Mouse (Mus musculus) retina, adult 2 months (tissue): ENCODE measurements around the gene Ufd1.
A peak's percentile ranks its signal among the peaks of the same experiment; 100 is the strongest.

ENCODE experiments used
- DNase-seq: peaks from one replicate; pipeline ENCODE4 v3.0.0-alpha.2; 2012; ENCODE audit warnings: low read depth, low spot score

Ufd1 gene

DNA sequence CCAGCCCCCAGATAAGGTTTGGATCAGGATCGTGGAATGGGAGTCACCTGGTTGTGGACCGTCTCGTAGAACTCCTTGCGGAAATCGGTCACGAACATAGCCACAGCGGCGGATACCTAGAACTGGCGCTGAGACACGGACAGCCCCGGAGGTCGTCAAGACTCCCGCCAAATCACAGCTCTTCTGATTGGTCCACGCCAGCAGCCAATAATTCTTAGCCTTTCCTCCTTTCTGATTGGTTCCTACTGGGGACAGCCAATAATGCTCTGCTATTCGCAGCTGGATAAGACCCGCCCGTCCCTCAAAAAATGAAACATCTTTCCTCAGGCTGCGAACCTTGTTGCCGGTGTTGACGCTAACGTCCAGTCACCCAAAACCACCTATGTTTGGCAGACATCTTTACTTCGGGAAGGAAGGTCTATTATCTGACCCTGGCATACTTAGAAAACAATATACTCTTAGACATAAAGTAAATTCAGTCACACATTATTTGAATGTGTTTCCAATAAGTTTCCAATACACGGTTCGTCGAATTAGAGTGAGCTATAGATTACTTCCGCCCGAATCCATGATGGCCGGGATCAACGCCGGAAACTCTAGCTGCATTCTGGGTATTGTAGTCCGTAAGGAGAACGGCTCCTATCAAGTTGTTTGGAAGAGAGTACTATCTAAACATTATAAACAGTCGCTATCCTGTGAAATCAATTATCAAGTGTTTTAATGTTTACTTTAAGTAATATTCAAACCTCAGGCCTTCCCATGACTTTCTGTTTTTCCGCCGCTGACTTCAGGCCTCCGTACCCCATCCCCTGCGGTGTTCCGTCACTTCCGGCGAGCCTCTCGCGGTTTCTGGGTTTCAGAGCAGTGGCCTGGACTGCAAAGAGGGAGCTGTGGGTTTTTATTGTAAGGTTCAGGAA lies at the start of gene Ufd1, which contains the start of gene Cdc45:
Ufd1 (plus strand) TSS at position 312 of the 917 bp plus-strand sequence.
Cdc45 (minus strand) TSS at position 520 of the 917 bp plus-strand sequence.
- DNase-seq, result peak; percentile 80

DNA sequence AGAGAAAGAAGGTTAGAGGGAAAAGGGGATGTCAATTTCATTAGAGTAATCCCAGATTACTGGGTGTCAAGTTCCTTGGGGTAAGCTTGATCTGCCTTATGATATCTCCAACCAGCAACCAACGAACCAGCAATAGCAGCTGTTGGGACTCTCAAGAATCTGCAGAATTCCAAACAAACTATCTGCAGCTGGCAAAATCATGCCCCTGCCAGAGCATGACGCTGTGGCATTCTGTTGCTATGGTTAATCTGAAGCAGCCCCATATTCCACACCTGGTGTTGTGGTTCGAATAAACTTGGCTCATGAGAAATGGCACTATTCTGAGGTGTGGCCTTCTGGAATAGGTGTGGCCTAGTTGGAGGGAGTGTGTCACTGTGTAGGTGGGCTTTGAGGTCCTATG lies 48.6 kb upstream of the Ufd1 start:
- DNase-seq, result no peak

DNA sequence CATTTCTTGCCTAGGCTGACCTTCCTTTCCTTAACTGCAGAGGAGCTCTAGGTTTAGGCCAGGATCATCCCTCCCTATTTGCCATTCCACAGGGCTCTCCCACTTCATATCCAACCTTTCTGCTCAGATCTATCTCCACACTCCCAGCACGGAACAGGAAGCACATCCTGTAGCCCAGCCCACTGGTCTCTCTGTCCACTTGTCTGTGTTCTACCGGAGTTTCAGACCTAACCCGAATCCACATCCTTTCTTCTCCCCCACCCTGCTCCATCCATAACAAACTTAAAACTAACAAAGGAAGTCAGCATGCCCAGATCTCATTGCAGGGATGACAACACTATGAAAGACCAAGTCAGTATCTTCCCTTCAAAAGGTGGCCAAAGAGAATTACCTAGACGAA lies 45.2 kb upstream of the Ufd1 start:
- DNase-seq, result no peak

DNA sequence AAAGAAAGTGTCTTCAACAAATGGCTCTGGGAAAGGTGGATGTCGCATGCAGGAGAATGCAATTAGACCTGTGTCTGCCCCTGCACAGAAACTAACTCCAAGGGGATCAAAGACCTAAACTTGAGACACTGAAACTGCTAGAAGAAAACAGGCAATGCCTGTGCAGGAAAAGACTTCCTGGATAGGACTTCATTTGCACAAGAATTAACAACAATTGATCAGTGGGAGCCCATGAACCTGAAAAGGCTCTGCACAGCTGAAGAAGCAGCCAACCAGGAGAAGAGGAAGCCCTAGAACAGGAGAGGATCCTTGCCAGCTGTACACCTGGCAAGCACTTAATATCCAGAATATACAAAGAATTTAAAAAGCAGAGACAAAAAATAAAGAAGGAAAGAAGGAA lies 42.1 kb upstream of the Ufd1 start:
- no peak for DNase-seq

DNA sequence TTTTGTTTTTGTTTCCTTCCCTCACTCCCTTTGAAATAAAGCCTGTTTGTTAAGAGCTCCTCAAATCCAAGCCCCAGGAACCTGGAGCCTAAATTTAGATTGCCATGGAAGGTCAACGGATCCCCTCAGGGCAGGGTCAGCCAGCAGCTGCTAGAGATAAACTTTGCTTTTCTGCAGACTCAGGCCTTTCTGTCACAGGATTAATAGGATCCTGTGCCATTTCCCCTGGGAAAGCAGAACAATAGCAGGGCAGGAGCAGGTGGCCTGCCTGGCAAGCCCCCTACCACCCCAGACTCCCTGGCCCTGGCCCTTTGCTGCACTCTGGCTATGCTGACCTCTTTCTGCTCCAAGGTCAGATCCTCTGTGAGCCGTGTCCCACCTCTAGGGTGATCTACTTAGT lies 37.6 kb upstream of the Ufd1 start:
- no peak for DNase-seq

DNA sequence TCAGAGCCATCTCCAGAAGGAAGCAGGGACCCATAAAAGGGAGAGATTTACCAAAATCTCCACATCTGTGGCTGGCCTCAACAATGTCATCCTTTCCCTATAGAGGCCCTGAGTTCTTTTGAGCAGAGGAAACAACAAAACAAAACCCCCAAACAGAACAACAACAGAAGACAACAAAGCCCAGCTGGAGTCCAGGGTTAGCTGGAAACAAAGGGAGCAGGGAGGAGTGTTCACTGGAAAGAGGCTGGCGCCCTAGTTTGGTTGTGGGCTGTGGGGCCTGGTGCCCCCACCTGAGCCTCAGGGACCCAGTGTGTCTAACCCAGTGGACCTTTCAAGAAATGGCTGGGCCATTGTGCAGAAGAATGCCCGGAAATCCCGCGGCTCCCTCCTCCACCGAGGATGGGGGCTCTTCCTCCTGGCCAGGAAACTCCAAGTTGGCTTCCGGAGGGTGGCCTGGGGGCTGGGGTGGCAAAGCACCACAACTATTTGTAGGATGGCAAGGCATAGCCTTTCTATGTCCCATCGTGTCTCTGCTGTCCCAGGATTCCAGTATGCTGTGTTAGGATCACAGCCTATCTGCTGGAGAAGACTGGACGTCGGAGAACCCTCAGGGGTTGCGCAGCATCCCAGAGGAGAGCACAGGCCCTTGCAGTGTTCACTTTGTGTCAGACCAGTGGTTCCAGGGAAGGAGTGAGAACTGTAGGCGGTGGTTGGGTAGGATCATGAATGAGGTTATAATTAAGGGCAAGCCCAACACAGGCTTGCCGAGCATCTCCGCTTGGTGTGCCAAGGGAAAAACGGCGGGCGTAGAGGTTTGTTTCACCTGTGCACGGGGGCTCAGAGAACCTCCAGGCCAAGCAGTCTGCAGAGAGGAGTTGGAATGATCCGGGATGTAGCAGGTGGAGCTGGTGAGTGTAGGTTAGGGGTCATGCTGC lies 35.7 kb upstream of the Ufd1 start:
- no peak for DNase-seq

DNA sequence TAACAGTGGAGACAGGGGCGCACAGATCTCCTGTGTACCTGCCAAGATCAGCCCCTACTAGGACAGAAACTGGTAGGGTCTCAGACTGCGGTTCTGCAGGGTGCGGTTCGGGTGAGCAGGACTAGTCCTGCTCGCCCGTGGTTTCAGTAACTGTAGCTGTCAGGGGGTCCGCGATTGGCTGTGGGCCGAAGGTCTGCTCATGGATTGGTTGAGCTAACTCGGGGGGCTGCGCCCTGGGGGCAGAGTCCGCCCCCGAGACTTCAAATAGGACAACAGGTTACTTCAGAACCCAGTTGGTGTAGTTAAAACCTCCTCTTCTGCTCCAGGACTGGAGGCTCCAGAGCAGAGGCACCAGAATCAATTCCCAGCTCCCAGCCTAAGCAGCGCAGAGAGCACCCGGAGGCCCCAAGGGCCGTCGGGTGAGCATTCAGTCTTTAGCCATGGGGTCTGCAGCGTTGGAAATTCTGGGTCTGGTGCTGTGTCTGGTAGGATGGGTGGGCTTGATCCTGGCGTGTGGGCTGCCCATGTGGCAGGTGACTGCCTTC lies 35.0 kb upstream of the Ufd1 start, which contains the start of gene Cldn5:
Cldn5 (plus strand) TSS at position 292 of the 545 bp plus-strand sequence.
- no peak for DNase-seq

DNA sequence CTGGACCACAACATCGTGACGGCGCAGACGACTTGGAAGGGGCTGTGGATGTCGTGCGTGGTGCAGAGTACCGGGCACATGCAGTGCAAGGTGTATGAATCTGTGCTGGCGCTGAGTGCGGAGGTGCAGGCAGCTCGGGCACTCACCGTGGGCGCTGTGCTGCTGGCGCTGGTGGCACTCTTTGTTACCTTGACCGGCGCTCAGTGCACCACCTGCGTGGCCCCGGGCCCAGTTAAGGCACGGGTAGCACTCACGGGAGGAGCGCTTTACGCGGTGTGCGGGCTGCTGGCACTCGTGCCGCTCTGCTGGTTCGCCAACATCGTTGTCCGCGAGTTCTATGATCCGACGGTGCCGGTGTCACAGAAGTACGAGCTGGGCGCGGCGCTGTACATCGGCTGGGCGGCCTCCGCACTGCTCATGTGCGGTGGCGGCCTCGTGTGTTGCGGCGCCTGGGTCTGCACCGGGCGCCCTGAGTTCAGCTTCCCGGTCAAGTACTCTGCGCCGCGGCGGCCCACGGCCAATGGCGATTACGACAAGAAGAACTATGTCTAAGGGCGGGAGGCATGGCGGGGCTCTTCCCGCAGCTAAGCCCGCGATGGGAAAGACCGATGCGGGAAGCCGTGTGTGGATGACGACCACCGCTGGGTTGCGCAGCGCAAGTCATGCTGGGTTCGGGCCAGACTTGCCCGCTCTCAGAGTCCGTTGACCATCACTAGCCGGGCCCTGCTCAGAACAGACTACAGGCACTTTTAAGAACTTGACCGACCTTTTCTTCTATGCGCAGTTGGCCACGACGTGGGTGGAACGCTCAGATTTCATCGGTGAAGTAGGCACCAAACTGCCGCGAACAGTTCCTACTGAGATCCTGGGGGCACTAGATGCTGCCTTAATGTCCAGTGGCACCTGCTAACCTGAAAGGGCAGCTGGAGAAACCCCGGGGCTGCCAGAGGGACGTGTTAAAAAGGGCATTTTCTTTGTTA lies 34.2 kb upstream of the Ufd1 start:
- DNase-seq, result no peak

DNA sequence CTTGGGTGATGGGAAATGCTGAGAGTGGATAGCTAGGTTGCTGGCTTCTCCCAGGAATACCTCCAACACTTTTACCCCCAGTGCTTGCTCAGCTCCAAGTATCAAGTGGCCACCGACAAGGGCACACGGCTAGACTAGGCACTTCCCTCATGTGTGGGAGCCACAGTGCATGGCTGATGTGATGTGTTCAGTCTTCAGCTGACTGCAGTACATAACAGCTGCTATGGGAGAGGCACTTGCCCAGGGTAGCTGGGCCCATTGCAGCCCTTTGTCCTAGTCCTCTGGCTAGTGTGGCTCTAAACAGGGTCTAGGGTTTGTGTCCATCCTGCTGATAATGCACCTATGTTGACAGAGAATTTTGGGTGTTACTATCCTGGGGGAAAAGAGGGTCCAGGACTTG lies 33.1 kb upstream of the Ufd1 start:
- no peak for DNase-seq

DNA sequence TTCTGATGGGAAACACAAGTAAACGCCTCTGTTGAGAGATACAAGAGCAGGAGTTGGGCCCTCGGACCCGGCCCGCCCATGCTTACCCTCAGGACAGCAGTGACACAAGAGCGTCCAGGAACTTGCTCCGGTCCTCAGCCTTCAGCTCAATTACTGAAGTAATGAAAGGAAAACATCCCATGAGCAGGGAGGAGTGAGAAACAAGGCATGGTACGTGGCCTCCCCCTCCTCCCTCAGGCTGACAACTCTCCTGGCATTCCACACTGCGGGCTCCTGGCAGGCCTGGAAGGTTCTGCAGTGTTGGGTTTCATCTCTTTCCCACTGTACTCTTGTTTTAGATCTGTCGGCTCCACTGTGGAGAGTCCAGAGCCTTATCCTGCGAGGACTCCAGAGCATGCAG lies 29.8 kb upstream of the Ufd1 start:
- no peak for DNase-seq

DNA sequence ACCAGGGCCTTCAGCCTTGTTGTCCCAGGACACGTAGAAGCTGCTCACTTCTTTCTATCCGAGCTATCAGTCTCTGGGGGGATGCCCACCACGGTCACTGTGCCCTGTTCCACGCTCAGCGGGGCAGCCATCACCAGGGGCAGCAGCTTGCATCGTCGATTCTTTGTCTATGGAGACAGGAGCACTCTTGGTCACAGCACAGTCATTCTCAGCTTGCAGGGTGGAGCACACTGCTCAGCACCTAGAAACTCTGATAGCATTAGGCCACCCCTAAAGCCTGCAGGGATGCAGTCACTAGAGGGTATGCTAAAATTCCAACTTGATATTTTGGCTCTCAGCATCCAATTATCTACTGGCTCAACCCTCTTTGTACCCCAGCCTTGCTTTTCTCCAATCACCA lies 26.6 kb upstream of the Ufd1 start:
- DNase-seq, result no peak

DNA sequence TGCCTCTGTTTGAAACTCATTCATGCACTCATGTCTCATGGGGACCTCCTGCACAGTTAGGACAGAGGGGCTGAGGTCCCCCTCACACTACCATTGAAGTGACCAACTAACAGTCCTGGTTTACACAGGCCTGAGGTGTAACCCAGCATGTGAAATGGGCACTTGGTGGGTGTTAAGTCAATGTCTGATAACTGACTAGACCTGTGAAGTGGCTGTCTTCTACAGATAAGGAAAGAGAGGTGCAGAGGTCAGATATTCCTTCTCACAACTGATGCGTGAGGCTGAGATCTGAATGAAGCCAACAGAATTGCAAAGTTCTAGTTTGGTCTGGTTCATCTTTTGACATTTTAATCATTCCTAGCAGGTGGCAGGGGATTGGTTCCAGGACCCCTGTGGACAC lies 26.1 kb upstream of the Ufd1 start:
- no peak for DNase-seq

DNA sequence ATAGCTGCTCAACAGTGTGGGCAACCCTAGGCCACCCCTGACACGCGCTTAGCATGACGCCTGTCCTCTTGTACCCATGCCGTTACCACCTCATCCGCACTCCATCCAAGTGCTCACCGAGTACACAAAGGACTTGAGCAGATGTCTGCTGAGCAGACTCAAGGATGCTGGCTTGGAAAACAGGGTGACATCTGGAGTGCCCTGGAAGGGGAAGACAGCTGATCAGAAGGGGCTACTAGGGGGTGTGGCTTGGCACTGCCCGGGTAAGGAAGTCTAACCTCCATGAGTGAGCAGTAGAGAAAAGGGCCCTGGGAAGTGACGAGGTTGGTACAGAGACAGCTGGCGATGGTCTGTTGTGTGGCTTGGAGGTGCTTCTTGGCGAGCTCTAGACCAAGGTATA lies 24.9 kb upstream of the Ufd1 start:
- no peak for DNase-seq

DNA sequence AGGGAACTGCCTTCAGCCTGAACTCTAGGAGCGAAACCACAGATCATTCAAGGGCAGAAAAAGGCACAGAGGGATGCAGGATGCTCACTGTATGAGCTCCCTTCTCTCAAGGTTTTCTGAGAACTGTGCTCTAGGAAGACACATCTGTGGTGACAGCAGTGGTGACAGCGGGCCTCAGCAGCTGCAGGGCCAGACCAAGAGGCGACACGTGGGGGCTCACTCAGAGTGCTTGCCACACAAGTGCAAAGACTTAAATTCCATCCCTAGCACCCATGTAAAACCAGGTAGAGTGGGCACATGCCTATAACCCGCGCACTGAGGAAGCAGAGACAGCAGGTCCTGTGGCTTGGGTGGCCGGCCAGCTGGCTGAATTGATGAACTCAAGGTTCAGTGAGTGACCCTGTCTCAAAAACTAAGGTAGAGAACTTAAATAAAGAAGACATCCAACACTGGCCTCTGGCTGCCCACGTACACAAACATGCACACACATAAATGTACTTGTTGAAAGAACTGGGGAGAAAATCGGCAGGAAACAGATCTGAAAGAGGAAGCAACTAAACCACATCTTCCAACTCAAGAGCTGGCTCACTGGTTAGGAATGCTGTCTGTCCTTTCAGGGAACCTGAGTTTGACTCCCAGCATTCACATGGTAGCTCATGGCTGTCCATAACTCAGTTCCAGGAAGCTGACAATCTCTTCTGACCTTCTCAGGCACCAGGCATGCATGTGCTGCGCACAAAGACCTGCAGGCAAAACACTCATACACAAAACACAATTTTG lies 22.8 kb upstream of the Ufd1 start:
- DNase-seq, result no peak

DNA sequence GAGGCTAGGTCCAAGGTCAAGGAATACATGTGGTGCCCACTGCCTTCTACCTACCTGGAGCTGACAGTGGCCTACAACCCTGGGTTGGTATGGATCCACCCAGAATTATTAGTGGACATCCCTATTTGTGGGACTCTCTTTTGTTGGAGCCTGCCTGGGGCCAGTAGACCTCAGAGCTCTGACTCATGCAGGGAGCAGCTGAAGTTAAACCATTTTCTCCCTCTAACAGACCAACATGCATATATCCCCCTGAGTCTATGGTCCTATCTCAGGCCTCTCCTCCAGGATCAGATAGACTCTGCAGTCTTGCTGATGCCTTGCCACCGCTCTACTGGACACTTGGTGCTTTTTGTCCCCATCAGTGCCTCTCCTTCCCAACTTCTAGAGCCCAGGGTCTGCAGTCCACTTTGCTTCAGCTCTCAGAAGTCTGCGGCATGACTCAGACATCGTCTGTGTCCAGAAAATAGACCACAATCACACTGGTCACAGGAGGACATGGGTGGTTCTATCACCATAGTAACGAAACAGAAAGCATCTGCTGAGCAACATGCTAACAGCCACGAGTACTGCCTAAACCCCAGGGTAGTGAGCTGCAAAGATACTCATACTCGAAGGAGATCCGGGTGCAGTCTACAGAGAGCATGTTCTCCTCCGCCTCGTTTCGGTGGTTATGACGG lies 16.2 kb upstream of the Ufd1 start:
- DNase-seq, result no peak

DNA sequence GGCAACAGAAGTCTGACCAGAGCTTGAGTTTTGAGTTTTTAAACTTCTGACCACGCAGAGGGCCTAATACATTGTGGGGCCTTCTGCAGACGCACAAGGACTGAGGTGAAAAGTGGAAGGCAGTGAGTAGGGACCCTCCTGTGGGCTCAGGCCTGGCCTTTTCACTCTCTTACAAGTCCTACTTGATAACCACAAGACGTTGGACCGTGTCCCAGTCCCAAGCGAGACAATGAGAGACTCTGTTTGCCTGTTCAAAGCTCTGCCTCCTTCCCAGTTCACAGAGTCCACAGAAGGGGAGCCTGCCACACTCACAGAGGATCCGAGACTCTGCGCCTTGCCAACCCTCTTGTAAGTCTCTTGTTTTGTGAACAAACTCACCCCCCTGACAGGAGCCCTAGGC lies 14.9 kb upstream of the Ufd1 start:
- DNase-seq, result no peak

DNA sequence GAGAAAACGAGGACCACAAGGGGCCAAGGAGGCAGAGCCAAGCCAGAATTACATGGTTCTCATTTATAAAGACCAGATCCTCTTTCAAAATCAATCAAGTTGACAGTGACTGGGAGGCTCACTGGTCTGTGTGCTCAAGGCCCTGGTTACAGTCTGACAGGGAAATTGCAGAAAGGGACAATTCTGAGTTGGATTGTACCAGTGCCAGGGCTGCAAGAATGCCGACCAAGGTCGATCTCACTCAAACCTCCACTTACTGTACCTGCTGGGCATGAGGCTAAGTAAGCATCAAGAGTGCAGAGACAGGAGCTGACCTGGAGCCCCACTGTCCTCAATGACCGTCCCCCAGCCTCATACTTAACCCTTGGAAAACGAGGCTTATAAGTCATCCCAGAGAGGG lies 13.4 kb upstream of the Ufd1 start:
- DNase-seq, result no peak

DNA sequence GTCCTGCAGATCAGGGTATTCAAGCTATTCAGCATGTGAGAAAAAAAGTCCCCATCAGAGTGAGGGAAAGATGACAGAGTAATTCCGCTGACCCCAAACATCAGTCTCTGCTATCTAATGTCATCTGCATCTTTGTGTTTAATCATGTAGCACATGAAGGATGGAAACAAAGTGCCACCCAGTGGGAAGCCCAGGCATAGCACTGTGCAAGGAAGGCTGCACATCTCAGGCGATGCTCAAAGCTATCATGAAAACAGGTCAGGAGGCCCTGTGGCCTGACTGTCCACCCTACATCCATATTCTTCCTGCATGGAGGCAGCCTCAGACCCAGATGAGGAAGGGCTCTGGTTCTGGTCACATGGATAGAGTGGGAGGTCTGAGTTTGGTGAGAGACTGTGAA lies 12.7 kb upstream of the Ufd1 start:
- DNase-seq, result peak; percentile 41

DNA sequence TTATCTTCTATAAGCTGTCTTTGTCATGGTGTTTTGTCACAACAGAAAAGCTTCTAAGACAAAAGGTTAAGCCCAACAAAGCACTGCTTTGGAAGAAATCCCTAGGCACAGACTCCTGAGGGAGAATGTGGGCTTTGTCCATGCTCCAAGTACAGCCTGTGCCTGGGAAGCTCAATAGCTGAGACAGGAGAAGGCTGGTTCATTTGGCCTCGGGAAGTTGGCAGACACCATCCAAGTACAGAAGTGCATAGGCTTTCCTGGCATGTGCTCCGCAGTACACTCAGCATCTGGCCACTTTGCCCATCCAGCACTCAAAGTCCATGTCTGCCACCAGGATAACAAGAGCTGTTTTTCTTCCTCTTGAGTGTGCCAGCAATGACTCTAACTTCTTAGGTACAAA lies 5.8 kb upstream of the Ufd1 start:
- DNase-seq, result no peak

DNA sequence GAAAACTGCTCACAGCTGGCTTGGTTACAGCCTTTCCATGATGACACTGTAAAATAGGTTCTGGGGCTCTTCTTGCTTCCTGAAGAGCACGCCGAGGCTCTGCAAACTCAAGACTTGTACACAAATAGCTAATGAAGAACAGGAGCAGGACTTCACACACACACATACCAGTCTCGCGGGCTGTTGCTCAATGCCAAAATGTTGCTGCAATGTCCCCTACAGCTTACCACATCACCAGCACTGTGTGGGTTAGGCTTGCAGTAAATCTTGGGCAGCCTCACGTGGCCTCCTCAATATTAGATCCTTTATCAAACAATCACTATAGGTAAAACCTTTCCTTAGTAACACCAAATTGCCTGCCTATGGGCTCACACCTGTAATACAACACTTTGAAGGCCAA lies 2.6 kb upstream of the Ufd1 start:
- no peak for DNase-seq
